In the genomic region with DNA sequence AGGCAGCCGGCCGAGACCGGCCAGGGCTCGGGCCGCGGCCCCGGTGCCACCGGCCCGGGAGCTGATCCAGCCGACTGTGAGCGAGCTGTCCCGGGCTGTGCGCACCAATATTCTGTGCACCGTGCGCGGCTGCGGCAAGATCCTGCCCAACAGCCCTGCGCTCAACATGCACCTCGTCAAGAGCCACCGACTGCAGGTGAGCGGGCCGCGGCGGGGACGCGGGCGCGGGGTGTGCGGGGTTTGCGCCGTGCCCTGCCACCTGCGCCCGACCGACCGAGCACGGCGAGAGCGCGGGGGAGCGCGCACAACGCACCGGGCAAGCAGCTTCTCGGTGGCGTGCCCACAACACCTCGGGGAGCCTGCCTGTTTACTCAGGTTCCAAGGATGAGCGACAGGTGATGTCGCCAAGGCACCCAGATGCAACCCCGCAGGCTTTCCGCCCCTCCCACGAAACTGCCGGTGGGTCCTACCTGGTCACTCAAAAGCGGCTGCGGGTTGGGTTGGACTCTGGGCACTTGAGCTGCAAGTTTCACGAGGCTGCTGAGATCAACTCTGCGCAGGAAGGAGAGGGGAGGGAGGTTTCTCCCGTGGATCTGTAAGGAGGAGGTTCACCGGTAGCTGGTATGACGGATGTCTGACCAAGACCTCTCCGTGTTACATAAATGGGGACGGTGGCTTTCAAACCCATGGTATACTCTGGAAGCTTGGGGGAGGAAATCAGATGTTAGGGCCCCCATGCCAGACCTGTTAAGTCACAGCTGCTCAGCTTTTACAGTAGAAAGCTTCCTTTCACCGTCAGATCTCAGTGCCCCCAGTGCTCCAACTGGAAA, we compare ENCODE assay signal across 8 mouse cellular contexts. TPM values are rescaled to one million over a fixed set of nuclear protein-coding genes. Genes with fewer than 3 reads are reported as not detected.
DNase-seq lines count a peak whose midpoint lies in the region; ATAC-seq and TF ChIP-seq lines count a peak whose summit lies in the region.

No protein-coding gene starts in this region.

- TF ChIP-seq POLR2A in brain, embryonic 14.5 days (IDR thresholded peaks at IDR 0.05; ENCODE audit: borderline replicate concordance, extremely low read depth, insufficient read depth, insufficient read length, poor library complexity, severe bottlenecking), result no peak
- no peak for TF ChIP-seq POLR2A in limb, embryonic 14.5 days (IDR thresholded peaks at IDR 0.05; ENCODE audit: borderline replicate concordance, extremely low read depth, insufficient read depth, insufficient read length)

- H3K4me1 ChIP-seq in hindbrain, postnatal 0 days (ENCODE audit: insufficient read depth, low read length), result peaks cover 11% of the 10 kb centered on the region; the same call in 1 of the 2 replicates
- H3K4me1 ChIP-seq in limb, embryonic 14.5 days (ENCODE audit: control insufficient read depth, insufficient read depth, low read length), result peaks cover 10% of the 10 kb centered on the region
- peaks cover 16% of the 10 kb centered on the region for H3K4me1 ChIP-seq in midbrain, embryonic 12.5 days

- no peak for TF ChIP-seq CTCF in brain, embryonic 14.5 days (IDR thresholded peaks at IDR 0.05; ENCODE audit: borderline replicate concordance, extremely low read depth, insufficient read depth, insufficient read length)
- TF ChIP-seq CTCF in hindbrain, postnatal 0 days (IDR thresholded peaks at IDR 0.05; ENCODE audit: low read depth), result no peak

- DNase-seq in adrenal gland, adult (ENCODE audit: inconsistent age in 2 of 2, low spot score in 1 of 2), result peak; percentile 54 to 82
- no peak for DNase-seq in adrenal gland, postnatal 4 days (ENCODE audit: low spot score in 2 of 2)
- DNase-seq in brain, embryonic 14.5 days (ENCODE audit: low read depth), result peak; percentile 25
- peak; percentile 9 for DNase-seq in forelimb bud, embryonic 11.5 days (ENCODE audit: low read depth, low spot score)
- DNase-seq in hindbrain, postnatal 0 days (ENCODE audit: low spot score), result peak; percentile 45
- no peak for DNase-seq in limb, embryonic 14.5 days (ENCODE audit: low spot score)
- DNase-seq in spleen, postnatal 36 days (ENCODE audit: low spot score in 2 of 2), result peak; percentile 10 to 12

- peak overlapping the region; percentile 91 for H3K9ac ChIP-seq in hindbrain, postnatal 0 days (replicated peaks; ENCODE audit: low read length)
- peak overlapping the region; percentile 85 for H3K9ac ChIP-seq in limb, embryonic 14.5 days (ENCODE audit: low read depth, low read length, severe bottlenecking)
- H3K9ac ChIP-seq in midbrain, embryonic 12.5 days (replicated peaks), result peak overlapping the region; percentile 93

- WGBS in hindbrain, postnatal 0 days, result 1% methylated on average over 57 of the region's 62 CpGs
- 1% methylated on average over 54 of the region's 62 CpGs for WGBS in limb, embryonic 14.5 days
- WGBS in midbrain, embryonic 12.5 days, result under 1% methylated on average over 62 of the region's 62 CpGs

- ATAC-seq in hindbrain, postnatal 0 days, result peak; percentile 78
- ATAC-seq in limb, embryonic 14.5 days (ENCODE audit: low FRiP score, low read depth), result peak; percentile 61
- peak; percentile 79 for ATAC-seq in midbrain, embryonic 12.5 days (ENCODE audit: low FRiP score, low read depth)

- H3K4me3 ChIP-seq in hindbrain, postnatal 0 days (ENCODE audit: low read length), result peak overlapping the region; percentile 96
- peak overlapping the region; percentile 98 for H3K4me3 ChIP-seq in limb, embryonic 14.5 days (replicated peaks; ENCODE audit: low read length)
- H3K4me3 ChIP-seq in midbrain, embryonic 12.5 days, result peak overlapping the region; percentile 97

- no peaks in the 10 kb centered on the region for H3K9me3 ChIP-seq in hindbrain, postnatal 0 days (ENCODE audit: low read length)
- no peaks in the 10 kb centered on the region for H3K9me3 ChIP-seq in limb, embryonic 14.5 days (ENCODE audit: control insufficient read depth, low read length)
- no peaks in the 10 kb centered on the region for H3K9me3 ChIP-seq in midbrain, embryonic 12.5 days

- no peaks in the 10 kb centered on the region for H3K36me3 ChIP-seq in hindbrain, postnatal 0 days (ENCODE audit: insufficient read depth, low read length)
- no peaks in the 10 kb centered on the region for H3K36me3 ChIP-seq in limb, embryonic 14.5 days (ENCODE audit: control insufficient read depth, insufficient read depth, low read length)
- 0 out of 2 replicates have a peak, but pooled peaks cover 5% of the 10 kb centered on the region for H3K36me3 ChIP-seq in midbrain, embryonic 12.5 days

- peak overlapping the region; percentile 95 for H3K4me2 ChIP-seq in hindbrain, postnatal 0 days (ENCODE audit: low read depth, low read length)
- H3K4me2 ChIP-seq in limb, embryonic 14.5 days (replicated peaks; ENCODE audit: low read depth, low read length, severe bottlenecking), result peak overlapping the region; percentile 94
- H3K4me2 ChIP-seq in midbrain, embryonic 12.5 days (replicated peaks), result peak overlapping the region; percentile 97

- H3K27me3 ChIP-seq in hindbrain, postnatal 0 days (ENCODE audit: insufficient read depth, low read length), result no peaks in the 10 kb centered on the region
- H3K27me3 ChIP-seq in limb, embryonic 14.5 days (ENCODE audit: control insufficient read depth, insufficient read depth, low read length), result no peaks in the 10 kb centered on the region
- no peaks in the 10 kb centered on the region for H3K27me3 ChIP-seq in midbrain, embryonic 12.5 days

- peak overlapping the region; percentile 80 for H3K27ac ChIP-seq in hindbrain, postnatal 0 days
- H3K27ac ChIP-seq in limb, embryonic 14.5 days (replicated peaks; ENCODE audit: low read depth, low read length), result no peak overlapping the region
- H3K27ac ChIP-seq in midbrain, embryonic 12.5 days (replicated peaks), result peak overlapping the region; percentile 42

RNA-seq across cellular contexts. Expression of a gene that starts 0.6 kb away (rescaled TPM):
- total RNA-seq in adrenal gland, postnatal 4 days (2021), result 10 to 100 TPM; 20.9 to 23.2 TPM
- polyA plus RNA-seq in brain, embryonic 14.5 days (2012; rRNA removed), result 24.3 and 32.6 TPM in 2 replicates
- 40.7 and 47.3 TPM in 2 replicates for total RNA-seq in hindbrain, postnatal 0 days (2014; rRNA removed)
- 18.3 and 20.8 TPM in 2 replicates for polyA plus RNA-seq in hindbrain, postnatal 0 days (2015; fragmentation: Nextera tagmentation; extraction: Ambion mirVana)
- polyA plus RNA-seq in limb, embryonic 14.5 days (2012; rRNA removed), result 10.6 and 11.7 TPM in 2 replicates
- polyA plus RNA-seq in limb, embryonic 14.5 days (2014; fragmentation: Nextera tagmentation; extraction: Ambion mirVana), result 11.4 and 11.8 TPM in 2 replicates
- 17.7 and 20.8 TPM in 2 replicates for polyA plus RNA-seq in midbrain, embryonic 12.5 days (2016; fragmentation: Nextera tagmentation; extraction: Ambion mirVana)

RNA-seq across cellular contexts. Expression of a gene that starts 22.2 kb away (rescaled TPM):
- 10 to 100 TPM; 16.8 to 18.7 TPM for total RNA-seq in adrenal gland, postnatal 4 days (2021)
- polyA plus RNA-seq in brain, embryonic 14.5 days (2012; rRNA removed), result 12.0 and 20.0 TPM in 2 replicates
- total RNA-seq in hindbrain, postnatal 0 days (2014; rRNA removed), result 4.3 and 4.7 TPM in 2 replicates
- 8.4 and 9.8 TPM in 2 replicates for polyA plus RNA-seq in hindbrain, postnatal 0 days (2015; fragmentation: Nextera tagmentation; extraction: Ambion mirVana)
- 36.8 and 39.7 TPM in 2 replicates for polyA plus RNA-seq in limb, embryonic 14.5 days (2012; rRNA removed)
- 31.3 and 34.2 TPM in 2 replicates for polyA plus RNA-seq in limb, embryonic 14.5 days (2014; fragmentation: Nextera tagmentation; extraction: Ambion mirVana)
- polyA plus RNA-seq in midbrain, embryonic 12.5 days (2016; fragmentation: Nextera tagmentation; extraction: Ambion mirVana), result 32.7 and 35.6 TPM in 2 replicates

RNA-seq across cellular contexts. Expression of a gene that starts 22.5 kb away (rescaled TPM):
- total RNA-seq in adrenal gland, postnatal 4 days (2021), result 10 to 100 TPM; 32.8 to 33.6 TPM
- 13.2 and 13.5 TPM in 2 replicates for polyA plus RNA-seq in brain, embryonic 14.5 days (2012; rRNA removed)
- 12.6 and 16.8 TPM in 2 replicates for total RNA-seq in hindbrain, postnatal 0 days (2014; rRNA removed)
- 36.3 TPM in 2 replicates for polyA plus RNA-seq in hindbrain, postnatal 0 days (2015; fragmentation: Nextera tagmentation; extraction: Ambion mirVana)
- polyA plus RNA-seq in limb, embryonic 14.5 days (2012; rRNA removed), result 21.0 and 29.0 TPM in 2 replicates
- 69.3 and 74.7 TPM in 2 replicates for polyA plus RNA-seq in limb, embryonic 14.5 days (2014; fragmentation: Nextera tagmentation; extraction: Ambion mirVana)
- 65.5 and 76.1 TPM in 2 replicates for polyA plus RNA-seq in midbrain, embryonic 12.5 days (2016; fragmentation: Nextera tagmentation; extraction: Ambion mirVana)

RNA-seq across cellular contexts. Expression of a gene that starts 35.0 kb away (rescaled TPM):
- total RNA-seq in adrenal gland, postnatal 4 days (2021), result 1 to 10 TPM in 1 of 2 experiments, under 1 TPM in 1; 0.96 to 1.5 TPM
- 3.9 and 6.0 TPM in 2 replicates for polyA plus RNA-seq in brain, embryonic 14.5 days (2012; rRNA removed)
- total RNA-seq in hindbrain, postnatal 0 days (2014; rRNA removed), result 5.2 and 7.0 TPM in 2 replicates
- 5.7 and 5.8 TPM in 2 replicates for polyA plus RNA-seq in hindbrain, postnatal 0 days (2015; fragmentation: Nextera tagmentation; extraction: Ambion mirVana)
- 1.1 and 1.4 TPM in 2 replicates for polyA plus RNA-seq in limb, embryonic 14.5 days (2012; rRNA removed)
- polyA plus RNA-seq in limb, embryonic 14.5 days (2014; fragmentation: Nextera tagmentation; extraction: Ambion mirVana), result 0.74 and 0.95 TPM in 2 replicates
- polyA plus RNA-seq in midbrain, embryonic 12.5 days (2016; fragmentation: Nextera tagmentation; extraction: Ambion mirVana), result 4.3 and 5.2 TPM in 2 replicates

RNA-seq across cellular contexts. Expression of a gene that starts 49.6 kb away (rescaled TPM):
- 10 to 100 TPM; 93.6 to 96.6 TPM for total RNA-seq in adrenal gland, postnatal 4 days (2021)
- polyA plus RNA-seq in brain, embryonic 14.5 days (2012; rRNA removed), result 52.1 and 56.8 TPM in 2 replicates
- total RNA-seq in hindbrain, postnatal 0 days (2014; rRNA removed), result 41.0 and 44.6 TPM in 2 replicates
- polyA plus RNA-seq in hindbrain, postnatal 0 days (2015; fragmentation: Nextera tagmentation; extraction: Ambion mirVana), result 128 and 131 TPM in 2 replicates
- polyA plus RNA-seq in limb, embryonic 14.5 days (2012; rRNA removed), result 55.5 and 68.2 TPM in 2 replicates
- polyA plus RNA-seq in limb, embryonic 14.5 days (2014; fragmentation: Nextera tagmentation; extraction: Ambion mirVana), result 121 and 122 TPM in 2 replicates
- 107 and 115 TPM in 2 replicates for polyA plus RNA-seq in midbrain, embryonic 12.5 days (2016; fragmentation: Nextera tagmentation; extraction: Ambion mirVana)

Comparison
In these comparisons a context has a peak if more than half of its experiments do, and no peak if none do; other contexts are left out.
1. DNase-seq: peak in adrenal gland, adult (2 of 2), brain, embryonic 14.5 days (single experiment), forelimb bud, embryonic 11.5 days (single experiment), hindbrain, postnatal 0 days (single experiment) and spleen, postnatal 36 days (2 of 2); none in adrenal gland, postnatal 4 days (0 of 2) and limb, embryonic 14.5 days (single experiment).
2. Peak in every context shown above with its lines, with median percentiles within 50 percentile points of each other: ATAC-seq, H3K4me2 ChIP-seq, H3K4me3 ChIP-seq and H3K9ac ChIP-seq.